Mouse (Mus musculus) subcutaneous adipose tissue, adult 2 months (tissue): ENCODE data around the gene Dgcr2. TPM values are rescaled to one million over a fixed set of nuclear protein-coding genes. Genes with fewer than 3 reads are reported as not detected.

Experiments
- polyA plus RNA-seq: library from polyadenylated mRNA; depleted of rRNA; stranded (reverse); fragments of >200 nt; gene quantifications from 2 replicates; pipeline ENCODE4 v1.2.3, GENCODE M21; 2012; ENCODE audit warnings: low replicate concordance; rRNA removed

The Dgcr2 gene
- polyA plus RNA-seq: 101 and 165 TPM in 2 replicates

DNA sequence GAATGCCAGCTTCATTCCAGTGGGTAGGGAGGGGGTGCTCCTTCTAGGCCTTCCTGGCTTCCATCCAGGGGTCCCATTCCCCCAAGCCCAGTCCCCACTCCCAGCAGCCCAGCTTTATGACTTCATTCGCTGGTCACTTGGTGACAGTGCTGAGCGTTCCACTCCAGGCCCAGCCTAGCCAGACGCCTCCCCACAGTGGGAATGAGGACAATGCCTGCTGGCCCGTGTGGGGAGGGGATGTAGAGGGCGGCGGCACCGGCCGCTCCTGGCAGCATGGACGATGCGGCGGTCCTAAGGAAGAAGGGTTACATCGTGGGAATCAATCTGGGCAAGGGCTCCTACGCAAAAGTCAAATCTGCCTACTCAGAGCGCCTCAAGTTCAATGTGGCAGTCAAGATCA, at the start of gene Dgcr2, which contains the start of gene Tssk2:
Gene Dgcr2 (minus strand): TSS at position 101 of the 400 bp plus-strand sequence.
Gene Tssk2 (plus strand): TSS at position 176 of the 400 bp plus-strand sequence.

DNA sequence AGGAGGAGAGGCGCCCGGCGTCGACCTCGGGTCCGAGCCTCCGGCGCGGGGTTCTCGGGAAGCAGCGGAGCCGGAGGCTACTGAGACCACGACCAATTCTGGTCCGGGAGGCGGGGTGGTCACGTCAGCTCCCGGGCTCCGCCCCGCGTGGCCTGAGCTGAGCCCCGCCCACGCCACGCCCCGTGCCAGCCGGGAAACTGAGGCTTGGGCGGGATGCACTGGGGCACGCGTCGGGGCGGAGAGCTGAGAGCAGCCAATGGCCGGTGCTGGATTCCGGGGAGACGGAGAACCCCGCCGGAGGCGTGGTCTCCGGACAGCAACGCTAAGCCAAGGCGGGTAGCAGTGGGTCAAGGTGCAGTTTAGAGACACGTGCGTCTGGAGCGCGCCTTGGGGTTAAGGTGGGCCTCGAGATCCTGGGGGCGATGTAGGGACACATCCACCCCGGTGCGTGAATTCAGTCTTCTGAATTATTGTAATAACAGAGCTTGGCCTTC, 29.8 kb upstream of the Dgcr2 start, which contains the start of gene Slc25a1:
Gene Slc25a1 (minus strand): TSS at position 133 of the 494 bp plus-strand sequence.

DNA sequence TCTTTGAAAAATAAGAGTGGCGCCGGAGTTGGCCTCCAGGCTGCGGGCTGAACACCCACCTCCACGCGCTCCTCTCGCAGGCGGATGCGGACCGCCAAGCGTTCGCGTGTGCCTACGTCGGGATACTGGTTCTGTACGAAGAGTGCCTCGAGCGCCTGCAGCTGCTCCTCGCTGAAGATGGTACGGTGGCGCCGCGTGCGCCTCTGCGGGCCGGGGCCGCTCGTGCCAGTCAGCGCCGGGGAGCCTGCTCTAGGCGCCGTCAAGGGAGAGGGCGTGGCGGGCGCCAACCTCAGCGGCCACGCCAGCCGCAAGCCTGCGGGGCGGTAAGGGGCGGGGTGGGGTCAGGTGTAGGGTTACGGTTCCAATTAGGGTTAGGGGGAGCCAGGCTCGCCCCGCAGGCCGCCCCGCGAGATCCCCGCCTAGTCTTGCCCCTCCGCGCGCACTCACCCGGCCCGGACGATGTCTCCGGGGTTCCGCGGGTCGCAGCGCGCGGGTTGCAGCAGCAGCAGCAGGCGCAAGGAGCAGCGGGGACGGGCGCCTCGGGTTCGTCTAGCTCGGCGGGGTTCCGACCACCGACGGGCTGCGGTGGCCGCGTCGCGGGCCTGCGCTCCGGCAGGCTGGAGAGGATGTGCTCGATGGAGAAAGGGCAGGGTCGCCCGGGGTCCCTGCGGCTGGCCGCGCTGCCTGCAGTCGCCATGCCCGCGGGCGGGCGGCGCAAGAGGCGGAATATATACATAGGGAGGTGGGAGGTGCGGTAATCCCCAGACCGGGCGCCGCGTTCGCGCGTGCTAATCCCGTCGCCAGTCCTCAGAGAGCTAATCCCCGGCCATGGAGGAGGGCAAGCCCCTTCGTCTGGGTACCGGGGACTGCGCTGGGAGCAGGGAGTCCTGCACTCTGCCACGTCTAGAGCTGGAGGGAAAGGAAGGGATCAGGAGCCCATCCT, 16.2 kb upstream of the Dgcr2 start, which contains the start of gene Gsc2:
Gene Gsc2 (minus strand): TSS at position 753 of the 943 bp plus-strand sequence.

DNA sequence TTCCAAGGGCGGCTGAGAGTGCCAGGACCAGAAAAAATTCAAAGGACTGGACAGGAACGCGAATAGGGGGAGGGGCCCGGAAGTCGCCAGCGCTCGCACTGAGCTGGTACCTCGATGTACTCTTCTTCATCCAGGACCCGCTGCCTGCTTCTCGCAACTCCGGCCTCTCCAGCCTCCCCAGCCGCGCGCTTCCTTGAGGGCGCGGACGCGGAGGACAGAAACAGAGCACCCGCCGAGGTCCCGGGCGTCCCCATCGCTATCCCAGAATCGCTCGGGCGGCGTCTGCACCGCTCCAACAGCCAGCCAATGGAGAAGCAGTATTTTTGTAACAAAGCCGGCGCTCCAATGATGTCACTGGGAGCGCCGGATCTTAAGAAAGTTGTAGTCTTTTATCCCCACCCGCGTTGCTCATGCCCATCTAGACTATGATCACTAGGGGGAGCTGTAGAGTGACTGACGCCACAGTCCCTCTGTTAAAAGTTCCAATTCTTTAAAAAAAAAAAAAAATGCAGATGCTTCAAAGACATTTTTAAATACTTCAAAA, 12.8 kb upstream of the Dgcr2 start, which contains the start of gene Ess2:
Gene Ess2 (minus strand): TSS at position 297 of the 544 bp plus-strand sequence.

DNA sequence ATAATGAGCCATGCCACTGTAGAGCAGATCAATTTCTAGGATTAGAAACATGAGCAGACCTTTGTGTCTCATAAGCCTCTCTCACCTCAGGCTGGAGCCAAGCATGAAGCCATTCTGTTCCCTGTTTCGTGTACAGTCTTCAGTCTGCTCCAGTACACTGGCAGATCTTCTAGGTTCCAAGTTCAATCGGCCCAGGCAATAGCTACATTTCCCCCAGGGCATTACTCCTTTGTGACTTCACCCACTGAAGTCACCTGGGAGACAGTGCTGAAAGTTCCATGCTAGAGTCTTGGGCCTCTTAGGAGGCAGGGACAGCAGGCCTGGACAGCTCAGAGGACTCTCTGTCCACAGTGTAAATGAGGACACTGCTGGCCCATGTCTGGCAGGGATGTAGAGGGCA, 4.4 kb downstream of the Dgcr2 start, which contains the start of gene Tssk1:
Gene Tssk1 (plus strand): TSS at position 301 of the 400 bp plus-strand sequence.

DNA sequence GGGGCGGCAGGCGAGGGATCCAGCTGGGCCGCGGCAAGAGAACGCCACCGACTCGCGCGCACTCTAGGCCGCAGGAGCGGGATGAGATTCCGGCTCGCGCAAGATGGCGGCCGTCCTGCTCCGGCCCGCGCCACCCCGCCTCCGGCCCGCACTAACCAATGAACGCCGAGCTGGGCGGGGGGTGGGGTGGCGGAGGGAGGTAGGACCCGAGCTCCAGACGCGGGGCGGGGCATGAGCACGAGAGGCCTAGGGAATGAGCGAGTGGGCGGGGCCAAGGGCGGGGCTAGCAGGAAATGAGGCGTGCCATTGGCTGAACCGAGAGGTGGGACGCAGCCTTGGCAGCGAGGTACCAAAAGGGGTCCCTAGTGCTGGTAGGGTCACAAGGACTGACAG, 6.8 kb downstream of the Dgcr2 start, which contains the start of gene Gm20518:
Gene Gm20518 (minus strand): TSS at position 105 of the 393 bp plus-strand sequence.

DNA sequence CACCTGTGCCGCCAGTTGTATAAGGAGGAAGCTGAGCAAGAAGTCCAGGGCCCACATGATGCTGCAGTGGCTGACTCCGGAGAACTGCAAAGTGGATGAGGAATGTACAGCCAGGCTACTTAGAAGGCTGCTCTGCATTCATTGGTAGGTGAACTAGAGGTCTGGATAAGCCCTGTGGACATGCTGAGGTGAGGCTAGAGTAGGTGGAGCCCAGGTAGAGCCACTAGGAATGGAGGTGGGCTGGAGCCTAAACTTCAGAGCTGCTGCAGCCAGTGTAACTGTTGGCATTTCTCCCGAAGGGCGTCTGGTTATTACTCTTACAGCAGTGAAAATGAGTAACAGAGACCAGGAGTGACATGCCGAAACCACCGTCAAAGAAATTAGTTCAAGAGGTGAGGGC, 60.3 kb downstream of the Dgcr2 start, which contains the start of gene Car15:
Gene Car15 (minus strand): TSS at position 314 of the 400 bp plus-strand sequence.

DNA sequence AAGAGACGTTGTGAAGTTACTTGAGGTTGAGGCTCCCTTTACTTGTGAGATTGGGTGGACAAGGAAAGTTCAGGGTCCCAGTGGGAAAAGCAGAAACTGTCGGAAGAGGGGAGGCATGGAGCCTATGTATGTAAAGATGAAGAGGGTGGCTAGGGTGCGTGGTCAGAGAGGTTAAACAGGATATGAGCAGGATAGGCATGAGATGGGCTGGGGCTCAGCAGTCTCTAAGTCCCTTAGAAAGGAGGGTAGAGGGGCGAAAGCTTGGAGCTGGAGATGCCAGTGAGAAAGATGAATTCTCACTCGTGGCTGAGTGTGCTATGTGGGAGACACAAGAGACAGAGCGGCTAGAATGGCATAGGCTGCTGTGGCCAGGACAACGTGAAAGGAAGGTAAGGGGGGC, 65.5 kb downstream of the Dgcr2 start, which contains the start of gene B830017H08Rik:
Gene B830017H08Rik (plus strand): TSS at position 301 of the 400 bp plus-strand sequence.

DNA sequence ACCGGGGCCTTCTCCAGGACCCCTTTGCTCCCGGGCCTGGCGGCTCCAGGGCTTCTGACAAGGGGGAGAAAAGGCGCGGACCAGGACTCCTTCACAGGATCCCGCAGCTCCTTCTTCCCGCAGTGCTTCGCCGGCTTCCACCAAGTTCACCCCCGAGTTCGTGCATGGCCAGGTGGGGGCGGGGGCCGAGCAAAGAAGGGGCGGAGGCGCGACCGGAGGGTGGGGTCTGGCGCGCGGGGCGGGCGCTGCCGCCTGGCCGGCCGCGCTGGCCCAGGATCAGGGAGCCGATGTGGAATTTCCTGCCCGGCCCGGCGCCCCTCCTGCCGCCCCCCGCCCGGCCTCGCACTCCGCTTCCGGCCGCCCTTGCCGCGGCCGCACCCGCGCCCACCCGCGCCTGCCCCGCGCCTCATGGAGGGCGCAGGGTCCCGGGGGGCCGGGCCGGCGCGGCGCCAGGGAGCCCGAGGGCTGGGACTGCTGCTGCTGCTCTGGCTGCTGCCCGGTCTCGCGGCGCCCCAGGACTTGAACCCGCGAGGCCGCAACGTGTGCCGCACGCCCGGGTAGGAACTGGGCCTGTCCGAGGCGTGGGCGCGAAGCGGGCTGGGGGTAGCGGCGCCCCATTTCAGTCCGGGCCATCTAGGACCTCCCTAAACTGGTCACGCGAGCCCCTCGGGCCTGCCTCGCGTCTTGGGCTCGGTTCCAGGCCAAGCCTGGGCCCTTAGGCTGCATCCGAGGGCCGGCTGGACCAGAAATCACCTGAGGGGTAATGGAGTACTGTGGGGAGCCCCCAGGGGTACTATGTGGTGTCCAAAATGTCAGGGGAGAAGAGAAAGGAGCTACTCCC, 101.2 kb downstream of the Dgcr2 start, which contains the start of gene Scarf2:
Gene Scarf2 (plus strand): TSS at position 312 of the 841 bp plus-strand sequence.

Other genes starting within 250 kb of the Dgcr2 start
- gene Med15, start 165.7 kb downstream of the Dgcr2 start, polyA plus RNA-seq: 78.1 and 93.2 TPM in 2 replicates
- 91.2 and 128 TPM in 2 replicates for gene Klhl22, start 138.9 kb downstream of the Dgcr2 start, polyA plus RNA-seq
- 26.1 and 146 TPM in 2 replicates for gene Scarf2, start 101.3 kb downstream of the Dgcr2 start, polyA plus RNA-seq
- 0.06 TPM in 1 of 2 replicates, not detected in the other for gene B830017H08Rik, start 65.4 kb downstream of the Dgcr2 start, polyA plus RNA-seq
- gene Car15, start 60.2 kb downstream of the Dgcr2 start, polyA plus RNA-seq: 4.0 and 5.8 TPM in 2 replicates
- 0.66 and 1.6 TPM in 2 replicates for gene Gm20518, start 6.9 kb downstream of the Dgcr2 start, polyA plus RNA-seq
- gene Tssk1, start 4.3 kb downstream of the Dgcr2 start, polyA plus RNA-seq: 0.14 and 0.16 TPM in 2 replicates
- gene Tssk2, start 75 bp upstream of the Dgcr2 start, polyA plus RNA-seq: not detected in 2 replicates
- 26.6 and 29.1 TPM in 2 replicates for gene Ess2, start 12.8 kb upstream of the Dgcr2 start, polyA plus RNA-seq
- not detected in 2 replicates for gene Gsc2, start 16.5 kb upstream of the Dgcr2 start, polyA plus RNA-seq
- gene Slc25a1, start 29.7 kb upstream of the Dgcr2 start, polyA plus RNA-seq: 860 and 1,002 TPM in 2 replicates
- not detected in 2 replicates for gene Vpreb2, start 81.9 kb upstream of the Dgcr2 start, polyA plus RNA-seq
- gene Dgcr6, start 154.3 kb upstream of the Dgcr2 start, polyA plus RNA-seq: 88.4 and 98.1 TPM in 2 replicates
- 38.0 and 55.1 TPM in 2 replicates for gene Prodh, start 191.6 kb upstream of the Dgcr2 start, polyA plus RNA-seq
- gene Rtn4r, start 229.1 kb upstream of the Dgcr2 start, polyA plus RNA-seq: 1.0 and 6.5 TPM in 2 replicates